Mouse (Mus musculus) thymus, adult 2 months (tissue): Measurements from ENCODE around the gene Pnliprp2.

Experiments
- CTCF ChIP-seq: fragments of 200-500 bp; IDR thresholded peaks from 2 replicates; pipeline ENCODE4 v1.5.1; 2012; ENCODE audit warnings: mild to moderate bottlenecking, control low read depth, low read length, moderate library complexity, borderline replicate concordance; ENCODE audit not compliant: control insufficient read depth, poor library complexity, insufficient read depth; ENCODE audit errors: extremely low read depth
- POLR2A ChIP-seq: fragments of 200-500 bp; IDR thresholded peaks from 2 replicates; pipeline ENCODE4 v1.6.1; 2012; ENCODE audit warnings: mild to moderate bottlenecking, low read length, control low read depth, moderate library complexity; ENCODE audit not compliant: control insufficient read depth, poor library complexity, insufficient read depth; ENCODE audit errors: extremely low read depth

DNA sequence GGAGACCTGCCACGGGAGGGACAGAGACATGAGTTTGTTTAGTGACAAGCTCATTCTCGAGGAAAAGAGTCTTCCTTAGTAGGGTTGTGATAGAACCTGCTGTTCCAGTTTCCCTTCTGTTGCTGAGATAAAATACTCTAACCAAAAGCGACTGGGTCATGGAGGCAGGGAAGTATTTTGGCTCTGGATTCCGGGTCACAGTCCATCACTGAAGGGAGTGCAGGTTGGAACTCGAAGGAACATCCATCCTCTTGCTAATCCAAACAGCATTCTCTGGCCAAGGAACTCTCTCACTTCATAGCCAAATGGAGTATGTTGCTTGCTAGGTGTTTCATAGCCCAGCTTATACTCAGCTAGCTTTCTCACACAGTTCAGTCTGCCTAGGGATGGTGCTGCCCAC, 16.9 kb downstream of the Pnliprp2 start:
- TF ChIP-seq POLR2A (no peak), CTCF (no peak)
